Mouse (Mus musculus): ENCODE data around the gene Prr29. TPM values are rescaled to one million over a fixed set of nuclear protein-coding genes. Genes with fewer than 3 reads are reported as not detected.
"Not testable (repeated sequence)": the region's sequence is repeated elsewhere in the genome, so short reads cannot be mapped to it uniquely, and the experiment has no call there.

Gene Prr29
- polyA plus RNA-seq, 1 experiment from 2014 or later: 4.7 TPM

GRCm38 (mm10) chr11:106334066-106334465, 31.2 kb upstream of the Prr29 start:
- Histone ChIP-seq H3K27ac (replicated peaks) (no peak overlapping the region), H3K9me3 (replicated peaks) (no peaks in the 10 kb centered on the region), H3K9ac (no peak overlapping the region), H3K4me2 (replicated peaks) (no peak overlapping the region), H3K36me3 (no peaks in the 10 kb centered on the region), H3K27me3 (no peaks in the 10 kb centered on the region), H3K4me3 (replicated peaks) (no peak overlapping the region), H3K4me1 (peaks cover 5% of the 10 kb centered on the region; the same call in 1 of the 2 replicates)
- WGBS: 3% methylated on average over 2 of the region's 2 CpGs
- ATAC-seq (ENCODE audit: insufficient number of reproducible peaks, low FRiP score, low TSS enrichment, low read depth): no peak

GRCm38 (mm10) chr11:106338029-106338428, 27.2 kb upstream of the Prr29 start:
- no peak for ATAC-seq (ENCODE audit: insufficient number of reproducible peaks, low FRiP score, low TSS enrichment, low read depth)
- Histone ChIP-seq H3K9me3 (replicated peaks) (no peaks in the 10 kb centered on the region), H3K4me1 (0 out of 2 replicates have a peak, but pooled peaks cover 2% of the 10 kb centered on the region), H3K27ac (replicated peaks) (no peak overlapping the region), H3K4me3 (replicated peaks) (no peak overlapping the region), H3K9ac (no peak overlapping the region), H3K4me2 (replicated peaks) (no peak overlapping the region), H3K27me3 (no peaks in the 10 kb centered on the region), H3K36me3 (no peaks in the 10 kb centered on the region)
- 74% methylated on average over 5 of the region's 5 CpGs for WGBS

GRCm38 (mm10) chr11:106338870-106339269, 26.4 kb upstream of the Prr29 start:
- ATAC-seq (ENCODE audit: insufficient number of reproducible peaks, low FRiP score, low TSS enrichment, low read depth): no peak
- 0 out of 2 replicates have a peak, but pooled peaks cover 2% of the 10 kb centered on the region for H3K4me1 ChIP-seq
- no peak overlapping the region for H3K27ac ChIP-seq (replicated peaks)
- H3K36me3 ChIP-seq: no peaks in the 10 kb centered on the region
- no peak overlapping the region for H3K4me3 ChIP-seq (replicated peaks)
- H3K9ac ChIP-seq: no peak overlapping the region
- no peaks in the 10 kb centered on the region for H3K9me3 ChIP-seq (replicated peaks)
- 75% methylated on average over 7 of the region's 7 CpGs for WGBS
- no peaks in the 10 kb centered on the region for H3K27me3 ChIP-seq
- no peak overlapping the region for H3K4me2 ChIP-seq (replicated peaks)

GRCm38 (mm10) chr11:106339323-106339722, 25.9 kb upstream of the Prr29 start:
- H3K4me2 ChIP-seq (replicated peaks); H3K4me1 ChIP-seq; H3K4me3 ChIP-seq (replicated peaks); H3K27ac ChIP-seq (replicated peaks); H3K9me3 ChIP-seq (replicated peaks); H3K27me3 ChIP-seq; H3K9ac ChIP-seq; H3K36me3 ChIP-seq; ATAC-seq (ENCODE audit: insufficient number of reproducible peaks, low FRiP score, low TSS enrichment, low read depth): not testable (repeated sequence)
- WGBS: 87% methylated on average over 4 of the region's 4 CpGs

GRCm38 (mm10) chr11:106340990-106341520, 24.2 kb upstream of the Prr29 start:
- Histone ChIP-seq H3K36me3 (no peaks in the 10 kb centered on the region), H3K27ac (replicated peaks) (no peak overlapping the region), H3K27me3 (no peaks in the 10 kb centered on the region), H3K4me1 (0 out of 2 replicates have a peak, but pooled peaks cover 6% of the 10 kb centered on the region), H3K4me3 (replicated peaks) (no peak overlapping the region), H3K9ac (no peak overlapping the region), H3K4me2 (replicated peaks) (no peak overlapping the region), H3K9me3 (replicated peaks) (no peaks in the 10 kb centered on the region)
- no peak for ATAC-seq (ENCODE audit: insufficient number of reproducible peaks, low FRiP score, low TSS enrichment, low read depth)
- 76% methylated on average over 9 of the region's 9 CpGs for WGBS

GRCm38 (mm10) chr11:106344910-106345309, 20.4 kb upstream of the Prr29 start:
- no peaks in the 10 kb centered on the region for H3K27me3 ChIP-seq
- H3K4me3 ChIP-seq (replicated peaks): no peak overlapping the region
- no peak overlapping the region for H3K4me2 ChIP-seq (replicated peaks)
- H3K36me3 ChIP-seq: no peaks in the 10 kb centered on the region
- no peaks in the 10 kb centered on the region for H3K9me3 ChIP-seq (replicated peaks)
- 23% methylated on average over 6 of the region's 6 CpGs for WGBS
- no peak for ATAC-seq (ENCODE audit: insufficient number of reproducible peaks, low FRiP score, low TSS enrichment, low read depth)
- H3K4me1 ChIP-seq: 0 out of 2 replicates have a peak, but pooled peaks cover 4% of the 10 kb centered on the region
- no peak overlapping the region for H3K9ac ChIP-seq
- H3K27ac ChIP-seq (replicated peaks): no peak overlapping the region

GRCm38 (mm10) chr11:106349772-106350171, 15.5 kb upstream of the Prr29 start:
- H3K4me3 ChIP-seq (replicated peaks): no peak overlapping the region
- no peak for ATAC-seq (ENCODE audit: insufficient number of reproducible peaks, low FRiP score, low TSS enrichment, low read depth)
- H3K36me3 ChIP-seq: no peaks in the 10 kb centered on the region
- H3K9ac ChIP-seq: no peak overlapping the region
- 0 out of 2 replicates have a peak, but pooled peaks cover 4% of the 10 kb centered on the region for H3K4me1 ChIP-seq
- H3K27ac ChIP-seq (replicated peaks): no peak overlapping the region
- no peak overlapping the region for H3K4me2 ChIP-seq (replicated peaks)
- H3K9me3 ChIP-seq (replicated peaks): no peaks in the 10 kb centered on the region
- 86% methylated on average over 6 of the region's 6 CpGs for WGBS
- H3K27me3 ChIP-seq: no peaks in the 10 kb centered on the region

- ATAC-seq (ENCODE audit: insufficient number of reproducible peaks, low FRiP score, low TSS enrichment, low read depth): no peak
- Histone ChIP-seq H3K27me3 (no peaks in the 10 kb centered on the region), H3K4me1 (no peaks in the 10 kb centered on the region), H3K4me2 (replicated peaks) (no peak overlapping the region), H3K27ac (replicated peaks) (no peak overlapping the region), H3K36me3 (no peaks in the 10 kb centered on the region), H3K9me3 (replicated peaks) (no peaks in the 10 kb centered on the region), H3K4me3 (replicated peaks) (no peak overlapping the region), H3K9ac (no peak overlapping the region)
- 33% methylated on average over 5 of the region's 5 CpGs for WGBS
Measured at GRCm38 (mm10) chr11:106350853-106351252, 14.4 kb upstream of the Prr29 start.

- no peak overlapping the region for H3K27ac ChIP-seq (replicated peaks)
- H3K36me3 ChIP-seq: no peaks in the 10 kb centered on the region
- H3K9me3 ChIP-seq (replicated peaks): no peaks in the 10 kb centered on the region
- no peaks in the 10 kb centered on the region for H3K4me1 ChIP-seq
- H3K27me3 ChIP-seq: no peaks in the 10 kb centered on the region
- WGBS: 53% methylated on average over 3 of the region's 3 CpGs
- H3K4me2 ChIP-seq (replicated peaks): no peak overlapping the region
- H3K9ac ChIP-seq: no peak overlapping the region
- ATAC-seq (ENCODE audit: insufficient number of reproducible peaks, low FRiP score, low TSS enrichment, low read depth): no peak
- no peak overlapping the region for H3K4me3 ChIP-seq (replicated peaks)
Measured at GRCm38 (mm10) chr11:106351253-106351652, 14.0 kb upstream of the Prr29 start.

- no peak for ATAC-seq (ENCODE audit: insufficient number of reproducible peaks, low FRiP score, low TSS enrichment, low read depth)
Measured at GRCm38 (mm10) chr11:106351941-106352340, 13.3 kb upstream of the Prr29 start.

GRCm38 (mm10) chr11:106353188-106353587, 12.1 kb upstream of the Prr29 start, which contains the start of gene Scn4a:
Gene Scn4a, minus strand, starts transcription at chr11:106353288.
- no peaks in the 10 kb centered on the region for H3K4me1 ChIP-seq
- no peak for ATAC-seq (ENCODE audit: insufficient number of reproducible peaks, low FRiP score, low TSS enrichment, low read depth)
- 83% methylated on average over 12 of the region's 12 CpGs for WGBS
- H3K36me3 ChIP-seq: no peaks in the 10 kb centered on the region
- no peak within 1 kb of the TSS for H3K9ac ChIP-seq
- H3K4me2 ChIP-seq (replicated peaks): no peak within 1 kb of the TSS
- H3K4me3 ChIP-seq (replicated peaks): no peak within 1 kb of the TSS
- H3K27me3 ChIP-seq: no peaks in the 10 kb centered on the region
- no peaks in the 10 kb centered on the region for H3K9me3 ChIP-seq (replicated peaks)
- no peak within 1 kb of the TSS for H3K27ac ChIP-seq (replicated peaks)

More at GRCm38 (mm10) chr11:106351941-106352340, 13.3 kb upstream of the Prr29 start:
- no peaks in the 10 kb centered on the region for H3K4me1 ChIP-seq
- WGBS: 68% methylated on average over 4 of the region's 4 CpGs
- H3K9me3 ChIP-seq (replicated peaks): no peaks in the 10 kb centered on the region
- no peak overlapping the region for H3K9ac ChIP-seq
- no peak overlapping the region for H3K4me3 ChIP-seq (replicated peaks)
- H3K4me2 ChIP-seq (replicated peaks): no peak overlapping the region
- H3K27me3 ChIP-seq: no peaks in the 10 kb centered on the region
- no peaks in the 10 kb centered on the region for H3K36me3 ChIP-seq
- H3K27ac ChIP-seq (replicated peaks): no peak overlapping the region

GRCm38 (mm10) chr11:106354181-106354580, 11.1 kb upstream of the Prr29 start:
- 56% methylated on average over 1 of the region's 1 CpGs for WGBS
- H3K9me3 ChIP-seq (replicated peaks): no peaks in the 10 kb centered on the region
- no peaks in the 10 kb centered on the region for H3K36me3 ChIP-seq
- no peak overlapping the region for H3K4me3 ChIP-seq (replicated peaks)
- H3K27ac ChIP-seq (replicated peaks): no peak overlapping the region
- H3K4me2 ChIP-seq (replicated peaks): no peak overlapping the region
- no peaks in the 10 kb centered on the region for H3K27me3 ChIP-seq
- no peak overlapping the region for H3K9ac ChIP-seq
- ATAC-seq (ENCODE audit: insufficient number of reproducible peaks, low FRiP score, low TSS enrichment, low read depth): no peak
- no peaks in the 10 kb centered on the region for H3K4me1 ChIP-seq

All from embryonic facial prominence, embryonic 15.5 days (tissue).